Mouse (Mus musculus): ENCODE results near the gene Olfr1393. TPM values are rescaled to one million over a fixed set of nuclear protein-coding genes. Genes with fewer than 3 reads are reported as not detected.

Gene Olfr1393
- total RNA-seq, 4 experiments from 2014 or later, result not detected

GRCm38 (mm10) chr11:49322442-49322841, 44.3 kb downstream of the Olfr1393 start, which contains the start of gene Olfr1391:
Olfr1391 (plus strand) TSS chr11:49322742.
- DNase-seq, result no peak

- DNase-seq, result no peak
Observed at GRCm38 (mm10) chr11:49326726-49327125, 48.6 kb downstream of the Olfr1393 start.

- no peak for DNase-seq
Observed at GRCm38 (mm10) chr11:49329686-49330085, 51.6 kb downstream of the Olfr1393 start.

Other genes with a start within 250 kb of the Olfr1393 start
- gene 9930111J21Rik2, start 227.1 kb upstream of the Olfr1393 start, total RNA-seq (2022), result 1 to 10 TPM; 3.1 to 6.9 (median 3.9) TPM
- 1 to 10 TPM; 1.5 to 6.8 (median 3.8) TPM for gene Tgtp2, start 214.1 kb upstream of the Olfr1393 start, total RNA-seq (2022)
- 1 to 10 TPM; 4.4 to 7.4 (median 6.7) TPM for gene Ifi47, start 201.7 kb upstream of the Olfr1393 start, total RNA-seq (2022)
- gene Olfr1396, start 163.4 kb upstream of the Olfr1393 start, total RNA-seq (2022), result 1 to 10 TPM; 1.8 to 5.0 (median 3.1) TPM
- gene Olfr1395, start 136.0 kb upstream of the Olfr1393 start, total RNA-seq (2022), result not detected
- gene Olfr1394, start 123.9 kb upstream of the Olfr1393 start, total RNA-seq (2022), result not detected
- 10 to 100 TPM; 21.5 to 41.8 (median 32.6) TPM for gene Btnl9, start 91.1 kb upstream of the Olfr1393 start, total RNA-seq (2022)
- 10 to 100 TPM; 28.1 to 40.1 (median 36.2) TPM for gene Zfp62, start 75.0 kb upstream of the Olfr1393 start, total RNA-seq (2022)
- gene Mgat1, start 34.1 kb upstream of the Olfr1393 start, total RNA-seq (2022), result 100 to 1,000 TPM; 114 to 131 (median 124) TPM
- not detected for gene Olfr1392, start 7.0 kb downstream of the Olfr1393 start, total RNA-seq (2022)
- gene Olfr10, start 26.4 kb downstream of the Olfr1393 start, total RNA-seq (2022), result not detected
- gene Olfr1391, start 44.4 kb downstream of the Olfr1393 start, total RNA-seq (2022), result not detected
- not detected for gene Olfr1390, start 56.9 kb downstream of the Olfr1393 start, total RNA-seq (2022)
- gene Olfr1389, start 144.8 kb downstream of the Olfr1393 start, total RNA-seq (2022), result not detected
- under 1 TPM in 3 of 4 experiments, not detected in 1; 0.08 to 0.34 (median 0.17) TPM for gene Olfr1388, start 158.3 kb downstream of the Olfr1393 start, total RNA-seq (2022)
- gene Olfr1387, start 177.0 kb downstream of the Olfr1393 start, total RNA-seq (2022), result not detected
- gene Olfr1386, start 186.7 kb downstream of the Olfr1393 start, total RNA-seq (2022), result not detected
- gene Olfr1385, start 210.8 kb downstream of the Olfr1393 start, total RNA-seq (2022), result under 1 TPM in 1 of 4 experiments, not detected in 3; 0.22 TPM
- 1 to 10 TPM in 1 of 4 experiments, under 1 TPM in 1, not detected in 2; 0.32 to 1.2 TPM for gene Olfr1384, start 228.4 kb downstream of the Olfr1393 start, total RNA-seq (2022)
- gene Olfr1383, start 241.3 kb downstream of the Olfr1393 start, total RNA-seq (2022), result 1 to 10 TPM in 3 of 4 experiments, under 1 TPM in 1; 0.81 to 2.8 (median 1.1) TPM
- gene Olfr1382, start 249.9 kb downstream of the Olfr1393 start, total RNA-seq (2022), result not detected